Mouse (Mus musculus) MEL (cell line): ENCODE measurements around the gene Gm42674. TPM values are rescaled to one million over a fixed set of nuclear protein-coding genes. Genes with fewer than 3 reads are reported as not detected.

Source experiments
- DNase-seq: peaks from one replicate; pipeline ENCODE4 v3.0.0; 2011; ENCODE audit warnings: low read depth, low spot score
- H3K27ac ChIP-seq: 2 replicates; pipeline ENCODE4 v1.5.1; 2012; ENCODE audit warnings: low read depth, mild to moderate bottlenecking, control low read depth, low read length, moderate library complexity; ENCODE audit not compliant: control insufficient read depth
- H3K27me3 ChIP-seq, 2 experiments: fragments of 150-350 bp in 1 of 2; sonication (generic) in 1 of 2; 2 replicates each; pipeline ENCODE4 v1.6.1; 2012; ENCODE audit warnings: low read length in 2 of 2, mild to moderate bottlenecking in 2 of 2, improper control_type of control experiment in 1 of 2, moderate library complexity in 1 of 2; ENCODE audit not compliant: insufficient read depth in 2 of 2, control insufficient read depth in 1 of 2
- H3K36me3 ChIP-seq, 2 experiments: 2 replicates each; pipeline ENCODE4 v1.6.1; 2012 to 2014; ENCODE audit warnings: low read length in 2 of 2, improper control_type of control experiment in 1 of 2, inconsistent platforms in 1 of 2, mild to moderate bottlenecking in 1 of 2; ENCODE audit not compliant: insufficient read depth in 2 of 2, control insufficient read depth in 1 of 2
- H3K4me1 ChIP-seq, 2 experiments: fragments of 150-350 bp in 1 of 2; sonication (generic) in 1 of 2; 2 replicates each; pipeline ENCODE4 v1.6.1; 2012; ENCODE audit warnings: low read length in 2 of 2, improper control_type of control experiment in 1 of 2, mild to moderate bottlenecking in 1 of 2; ENCODE audit not compliant: insufficient read depth in 2 of 2, control insufficient read depth in 1 of 2
- H3K4me3 ChIP-seq, 2 experiments: fragments of 150-350 bp in 1 of 2; sonication (generic) in 1 of 2; 2 replicates each; pipeline ENCODE4 v1.5.1; 2012; ENCODE audit warnings: low read depth in 2 of 2, low read length in 2 of 2, mild to moderate bottlenecking in 2 of 2, moderate library complexity in 2 of 2, control low read depth in 1 of 2, improper control_type of control experiment in 1 of 2; ENCODE audit not compliant: control insufficient read depth in 1 of 2, insufficient read depth in 1 of 2
- H3K79me2 ChIP-seq: 2 replicates; pipeline ENCODE4 v1.6.1; 2012; ENCODE audit warnings: mild to moderate bottlenecking, low read length, moderate library complexity; ENCODE audit not compliant: control insufficient read depth, poor library complexity, insufficient read depth
- H3K9ac ChIP-seq: 2 replicates; pipeline ENCODE4 v1.6.1; 2012; ENCODE audit warnings: low read depth, mild to moderate bottlenecking, control low read depth, low read length, moderate library complexity; ENCODE audit not compliant: control insufficient read depth, poor library complexity, severe bottlenecking
- H3K9me3 ChIP-seq: fragments of 150-350 bp; sonication (generic); replicated peaks from 2 replicates; pipeline ENCODE4 v1.6.1; 2012; ENCODE audit warnings: mild to moderate bottlenecking, low read length, improper control_type of control experiment, moderate library complexity; ENCODE audit not compliant: insufficient read depth
- CHD1 ChIP-seq: IDR thresholded peaks from 2 replicates; pipeline ENCODE4 v1.6.1; 2012; ENCODE audit warnings: low read depth, mild to moderate bottlenecking, inconsistent platforms, low read length, improper control_type of control experiment
- CTCF ChIP-seq, 3 experiments: IDR thresholded peaks in 2 of 3; conservative IDR thresholded peaks in 1 of 3; 2 replicates each; pipeline ENCODE4 v1.5.1; 2011 to 2012; ENCODE audit warnings: low read length in 3 of 3, low read depth in 2 of 3, mild to moderate bottlenecking in 2 of 3, improper control_type of control experiment in 1 of 3, inconsistent platforms in 1 of 3, mixed read lengths in 1 of 3, moderate library complexity in 1 of 3; ENCODE audit not compliant: control insufficient read depth in 1 of 3, insufficient read depth in 1 of 3, poor library complexity in 1 of 3, severe bottlenecking in 1 of 3
- E2F4 ChIP-seq: IDR thresholded peaks from 2 replicates; pipeline ENCODE4 v1.6.1; 2011; ENCODE audit warnings: low read depth, low read length, improper control_type of control experiment, borderline replicate concordance
- ELF1 ChIP-seq: IDR thresholded peaks from 2 replicates; pipeline ENCODE4 v1.6.1; 2014; ENCODE audit warnings: low read depth, mild to moderate bottlenecking, inconsistent platforms, low read length, improper control_type of control experiment, moderate library complexity
- ETS1 ChIP-seq: IDR thresholded peaks from 2 replicates; pipeline ENCODE4 v1.6.1; 2012; ENCODE audit warnings: low read depth, mild to moderate bottlenecking, inconsistent platforms, low read length, improper control_type of control experiment, moderate library complexity
- GABPA ChIP-seq: IDR thresholded peaks from 2 replicates; pipeline ENCODE4 v1.6.1; 2012; ENCODE audit warnings: low read depth, mild to moderate bottlenecking, inconsistent platforms, low read length, improper control_type of control experiment, moderate library complexity
- GATA1 ChIP-seq: IDR thresholded peaks from 2 replicates; pipeline ENCODE4 v1.6.1; 2011; ENCODE audit warnings: low read depth, low read length, improper control_type of control experiment
- HCFC1 ChIP-seq: IDR thresholded peaks from 2 replicates; pipeline ENCODE4 v1.6.1; 2012; ENCODE audit warnings: low read depth, mild to moderate bottlenecking, inconsistent platforms, low read length, improper control_type of control experiment, moderate library complexity
- MAFK ChIP-seq: IDR thresholded peaks from 2 replicates; pipeline ENCODE4 v1.6.1; 2011; ENCODE audit warnings: low read depth, mild to moderate bottlenecking, low read length, improper control_type of control experiment, borderline replicate concordance
- MAZ ChIP-seq: IDR thresholded peaks from 2 replicates; pipeline ENCODE4 v1.6.1; 2012; ENCODE audit warnings: low read depth, mild to moderate bottlenecking, inconsistent platforms, low read length, improper control_type of control experiment
- MEF2A ChIP-seq: IDR thresholded peaks from 2 replicates; pipeline ENCODE4 v1.6.1; 2014; ENCODE audit warnings: low read depth, mild to moderate bottlenecking, inconsistent platforms, low read length, improper control_type of control experiment; ENCODE audit not compliant: poor library complexity, insufficient replicate concordance, severe bottlenecking; ENCODE audit errors: extremely low read depth
- MXI1 ChIP-seq: IDR thresholded peaks from 2 replicates; pipeline ENCODE4 v1.6.1; 2011; ENCODE audit warnings: mild to moderate bottlenecking, low read depth, low read length, improper control_type of control experiment
- NRF1 ChIP-seq: IDR thresholded peaks from 2 replicates; pipeline ENCODE4 v1.6.1; 2014; ENCODE audit warnings: low read depth, mild to moderate bottlenecking, inconsistent platforms, low read length, improper control_type of control experiment, moderate library complexity; ENCODE audit not compliant: poor library complexity, insufficient read depth, severe bottlenecking
- POLR2A ChIP-seq, 2 experiments: IDR thresholded peaks; 2 replicates each; pipeline ENCODE4 v1.6.1; 2011 to 2012; ENCODE audit warnings: low read length in 2 of 2, mild to moderate bottlenecking in 2 of 2, control low read depth in 1 of 2, improper control_type of control experiment in 1 of 2, low read depth in 1 of 2, moderate library complexity in 1 of 2; ENCODE audit not compliant: control insufficient read depth in 1 of 2, insufficient read depth in 1 of 2, poor library complexity in 1 of 2
- RCOR1 ChIP-seq: IDR thresholded peaks from 2 replicates; pipeline ENCODE4 v1.6.1; 2012; ENCODE audit warnings: low read depth, mild to moderate bottlenecking, inconsistent platforms, low read length, improper control_type of control experiment
- SIN3A ChIP-seq: IDR thresholded peaks from 2 replicates; pipeline ENCODE4 v1.6.1; 2012; ENCODE audit warnings: low read length, improper control_type of control experiment, inconsistent platforms
- TAL1 ChIP-seq: IDR thresholded peaks from 2 replicates; pipeline ENCODE4 v1.6.1; 2012; ENCODE audit warnings: mild to moderate bottlenecking, inconsistent platforms, low read length, moderate library complexity, mixed read lengths
- TBP ChIP-seq: IDR thresholded peaks from 2 replicates; pipeline ENCODE4 v1.8.0; 2011; ENCODE audit warnings: low read depth, low read length, improper control_type of control experiment
- TCF12 ChIP-seq: IDR thresholded peaks from 2 replicates; pipeline ENCODE4 v1.6.1; 2014; ENCODE audit warnings: low read depth, mild to moderate bottlenecking, inconsistent platforms, low read length, improper control_type of control experiment, moderate library complexity
- UBTF ChIP-seq: IDR thresholded peaks from 2 replicates; pipeline ENCODE4 v1.6.1; 2012; ENCODE audit warnings: low read depth, mild to moderate bottlenecking, inconsistent platforms, low read length, improper control_type of control experiment, moderate library complexity, borderline replicate concordance; ENCODE audit not compliant: insufficient read depth
- USF2 ChIP-seq, 2 experiments: IDR thresholded peaks; 2 replicates each; pipeline ENCODE4 v1.6.1; 2011 to 2012; ENCODE audit warnings: improper control_type of control experiment in 2 of 2, low read length in 2 of 2, borderline replicate concordance in 1 of 2, inconsistent platforms in 1 of 2, low read depth in 1 of 2, mild to moderate bottlenecking in 1 of 2; ENCODE audit not compliant: insufficient read depth in 1 of 2
- ZKSCAN1 ChIP-seq: IDR thresholded peaks from 2 replicates; pipeline ENCODE4 v1.6.1; 2012; ENCODE audit warnings: low read depth, mild to moderate bottlenecking, inconsistent platforms, low read length, improper control_type of control experiment, moderate library complexity
- ZNF384 ChIP-seq: IDR thresholded peaks from 2 replicates; pipeline ENCODE4 v1.6.1; 2012; ENCODE audit warnings: low read depth, mild to moderate bottlenecking, inconsistent platforms, low read length, improper control_type of control experiment
- polyA plus RNA-seq, 2 experiments: library from polyadenylated mRNA; stranded (reverse) in 1 of 2; unstranded in 1 of 2; fragments of >175 nt in 1 of 2; fragments of >200 nt in 1 of 2; gene quantifications; 2 replicates each; pipeline versions ENCODE4 v1.2.1 to v1.2.4; 2012; ENCODE audit warnings: low replicate concordance in 2 of 2, low read depth in 1 of 2; ENCODE audit not compliant: insufficient read length in 2 of 2, insufficient read depth in 1 of 2, missing spikeins in 1 of 2
- total RNA-seq: library from RNA; depleted of rRNA; stranded (reverse); fragments of 300-350 nt; gene quantifications from 2 replicates; pipeline ENCODE4 v1.2.3, GENCODE M21; 2012

The Gm42674 gene
- total and polyA plus RNA-seq, 3 experiments: not detected

GRCm38 (mm10) chr3:90613461-90614147 is 11.9 kb downstream of the Gm42674 start:
- TF ChIP-seq ETS1 (no peak), MAZ (no peak), USF2 (IDR thresholded peaks at IDR 0.05; ENCODE audit: borderline replicate concordance in 1 of 2, insufficient read depth in 1 of 2, low read depth in 1 of 2, low read length in 2 of 2) (no peak), TBP (no peak), RCOR1 (0 out of 2 replicates have a peak, but pooled peaks have one; percentile 9), SIN3A (no peak), GATA1 (0 out of 2 replicates have a peak, but pooled peaks have one; percentile 21), E2F4 (no peak), HCFC1 (no peak), TAL1 (no peak), ZNF384 (no peak), MEF2A (no peak), MAFK (no peak), CTCF (IDR thresholded peaks at IDR 0.05 in 2 of 3, conservative IDR thresholded peaks at IDR 0.05 in 1 of 3; ENCODE audit: control insufficient read depth in 1 of 3, insufficient read depth in 1 of 3, low read depth in 2 of 3, low read length in 3 of 3, poor library complexity in 1 of 3, severe bottlenecking in 1 of 3) (no peak)
- H3K36me3 ChIP-seq: peaks cover 0 to 15% of the 10 kb centered on the region in 2 experiments; a peak in 2 of 4 replicates
- no peaks in the 10 kb centered on the region for H3K27me3 ChIP-seq
- H3K4me1 ChIP-seq: peaks cover 0 to 24% of the 10 kb centered on the region in 2 experiments; a peak in 2 of 4 replicates
- H3K4me3 ChIP-seq: peak overlapping the region in 1 of 2 experiments; percentile 2; a peak in 1 of 4 replicates
- H3K9me3 ChIP-seq: no peaks in the 10 kb centered on the region
- H3K9ac ChIP-seq: no peak overlapping the region
- DNase-seq: peak; percentile 28
- no peaks in the 10 kb centered on the region for H3K79me2 ChIP-seq
- no peak overlapping the region for H3K27ac ChIP-seq

DNA sequence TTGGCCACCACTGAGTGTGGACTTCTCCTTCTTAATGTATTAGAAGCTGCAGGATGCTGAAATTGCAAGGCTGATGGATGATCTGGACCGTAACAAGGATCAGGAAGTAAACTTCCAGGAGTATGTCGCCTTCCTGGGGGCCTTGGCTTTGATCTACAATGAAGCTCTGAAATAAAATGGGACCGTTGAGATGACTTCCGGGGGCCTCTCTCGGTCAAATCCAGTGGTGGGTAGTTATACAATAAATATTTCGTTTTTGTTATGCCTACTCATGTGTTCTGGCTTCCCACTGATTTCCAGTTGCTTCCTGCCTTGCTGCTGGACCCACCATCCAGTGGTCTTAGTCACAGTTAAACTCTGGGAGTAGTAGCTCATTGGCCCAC is 12.4 kb downstream of the Gm42674 start:
- peaks cover 0 to 15% of the 10 kb centered on the region in 2 experiments; a peak in 2 of 4 replicates for H3K36me3 ChIP-seq
- no peak overlapping the region for H3K9ac ChIP-seq
- H3K4me1 ChIP-seq: peaks cover 0 to 20% of the 10 kb centered on the region in 2 experiments; a peak in 2 of 4 replicates
- no peaks in the 10 kb centered on the region for H3K79me2 ChIP-seq
- no peak overlapping the region for H3K4me3 ChIP-seq
- H3K9me3 ChIP-seq: no peaks in the 10 kb centered on the region
- no peak overlapping the region for H3K27ac ChIP-seq
- no peaks in the 10 kb centered on the region for H3K27me3 ChIP-seq
- TF ChIP-seq HCFC1 (no peak), ELF1 (no peak), CHD1 (no peak), ZKSCAN1 (no peak), UBTF (no peak), MXI1 (no peak), E2F4 (no peak), NRF1 (no peak), USF2 (IDR thresholded peaks at IDR 0.05; ENCODE audit: borderline replicate concordance in 1 of 2, insufficient read depth in 1 of 2, low read depth in 1 of 2, low read length in 2 of 2) (no peak), TAL1 (no peak), ETS1 (no peak), ZNF384 (no peak), POLR2A (IDR thresholded peaks at IDR 0.05; ENCODE audit: control insufficient read depth in 1 of 2, insufficient read depth in 1 of 2, low read depth in 1 of 2, low read length in 2 of 2, poor library complexity in 1 of 2) (no peak), TCF12 (no peak), GABPA (no peak)
- no peak for DNase-seq
